Mouse (Mus musculus) neutrophil, adult 83 days (primary cell): ENCODE data around the gene Mospd2. TPM values are rescaled to one million over a fixed set of nuclear protein-coding genes. Genes with fewer than 3 reads are reported as not detected.

Experiments
- total RNA-seq, 2 experiments: library from RNA; stranded (reverse); gene quantifications; one replicate each; pipeline ENCODE4 v1.2.4; 2023

The Mospd2 gene
- 10 to 100 TPM; 67.3 to 79.4 TPM for total RNA-seq

DNA sequence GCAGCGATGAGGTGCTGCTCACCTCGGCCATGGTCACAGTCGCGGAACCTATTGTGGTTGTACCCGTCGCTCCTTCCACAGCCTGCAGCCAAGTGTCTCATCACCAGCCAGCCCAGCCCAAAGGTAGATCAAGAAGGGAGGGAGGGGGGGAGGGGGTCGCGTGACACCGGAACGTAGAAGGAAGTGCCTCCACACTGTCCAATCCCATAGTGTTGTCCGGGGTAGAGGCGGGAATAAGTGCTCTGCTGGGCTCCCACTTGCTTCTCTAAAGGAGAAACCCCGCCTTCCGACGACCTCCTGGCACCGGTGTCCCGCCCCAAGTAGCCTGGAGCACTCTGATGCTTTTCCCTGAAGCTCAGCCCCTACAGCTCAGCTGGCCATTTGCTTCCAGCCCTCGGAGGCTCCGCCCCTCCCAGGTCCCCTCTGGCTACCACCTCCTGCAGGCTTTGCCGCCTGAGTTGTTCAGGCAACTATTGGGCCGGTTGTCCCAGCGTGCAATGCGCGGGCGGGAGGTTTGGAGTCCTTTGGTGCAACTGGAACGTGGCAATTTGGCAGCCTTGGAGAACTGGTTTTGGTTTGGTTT lies at the start of gene Mospd2, which contains the start of gene Fancb:
Mospd2 (minus strand) TSS at position 183 of the 583 bp plus-strand sequence.
Fancb (plus strand) TSS at position 400 of the 583 bp plus-strand sequence.

DNA sequence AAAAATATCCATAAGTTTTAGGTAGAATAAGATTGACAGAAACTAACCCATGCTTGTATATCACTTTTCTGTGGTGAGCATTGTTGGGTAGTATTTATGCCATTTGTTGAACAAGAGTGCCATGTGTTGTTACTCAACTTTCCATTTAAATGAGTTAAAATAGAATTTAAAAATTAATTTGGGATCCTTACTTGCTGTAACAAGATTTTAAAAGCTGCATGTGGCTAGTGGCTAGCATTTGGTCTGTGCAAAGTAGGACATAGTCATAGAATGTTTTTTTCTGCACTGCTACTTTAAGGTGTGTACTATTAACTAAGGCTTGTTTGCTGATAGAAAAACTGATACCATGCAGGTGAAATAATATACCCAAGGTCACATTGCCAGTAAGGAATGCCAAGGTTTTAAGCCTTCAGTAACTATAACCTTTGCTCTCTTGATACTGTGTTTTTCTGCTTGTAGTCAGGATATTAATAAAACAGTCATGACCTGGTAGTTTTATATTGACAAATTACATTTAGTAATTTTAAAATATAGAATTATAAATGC lies 24.7 kb upstream of the Mospd2 start, which contains the start of gene Gm17604:
Gm17604 (minus strand) TSS at position 51 of the 546 bp plus-strand sequence.

Other genes with a start within 250 kb of the Mospd2 start
- gene Fancb, start 217 bp upstream of the Mospd2 start, total RNA-seq = 1 to 10 TPM; 3.0 to 3.1 TPM
- not detected for gene Gm17604, start 24.5 kb upstream of the Mospd2 start, total RNA-seq